Mouse (Mus musculus) 416B (cell line): ENCODE results near the gene Aatf.

Source experiments
- DNase-seq: peaks from one replicate; pipeline ENCODE4 v3.0.0; 2011; ENCODE audit warnings: low read depth

Aatf gene

DNA sequence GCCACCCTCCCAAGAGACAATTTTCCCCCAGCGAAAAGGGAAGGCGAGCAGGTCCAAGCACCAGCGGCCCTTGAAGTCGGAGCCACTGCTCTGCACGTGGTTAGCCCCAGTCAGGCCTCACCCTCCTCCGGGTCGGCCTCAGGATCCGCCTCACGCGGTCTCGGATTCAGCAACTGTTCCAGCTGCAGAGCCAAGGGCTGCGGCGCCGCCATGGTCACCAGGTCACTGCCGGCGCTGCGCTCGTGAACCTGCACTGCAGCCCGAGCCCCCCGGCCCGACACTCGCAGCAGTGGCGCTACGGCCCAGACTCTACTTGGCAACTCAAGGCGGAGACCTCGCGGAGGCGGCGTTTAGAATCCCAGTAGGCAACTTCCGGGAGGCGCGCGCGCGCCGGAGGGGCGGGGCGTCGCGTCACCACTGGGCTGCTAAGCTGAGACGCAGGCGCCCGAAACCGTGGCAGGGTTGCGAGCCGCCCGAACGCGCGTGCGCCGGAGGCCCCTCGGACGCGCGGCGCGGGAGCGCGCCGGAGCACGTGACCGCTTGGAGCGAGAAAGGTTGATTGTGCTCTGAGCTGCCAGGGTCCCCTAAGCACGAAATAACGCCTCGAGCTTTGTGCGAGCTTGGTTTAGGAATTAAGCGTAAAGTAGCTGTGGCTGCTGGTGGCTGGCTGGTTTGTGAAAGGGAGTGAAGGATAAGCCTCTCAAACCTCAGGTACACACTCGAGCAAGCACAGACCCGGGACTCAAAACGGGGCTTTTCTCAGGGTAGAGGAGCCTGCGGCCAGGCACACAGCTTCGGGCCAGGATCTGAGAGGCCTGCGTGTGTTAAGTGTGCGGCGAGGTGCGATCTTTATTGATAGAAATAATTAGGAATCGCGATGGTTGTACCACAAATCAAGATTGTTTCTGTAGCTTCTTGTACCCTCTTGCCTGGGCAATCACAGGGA is at the start of gene Aatf:
Gene Aatf (minus strand): TSS at position 352 of the 946 bp plus-strand sequence.
- peak; percentile 97 for DNase-seq

DNA sequence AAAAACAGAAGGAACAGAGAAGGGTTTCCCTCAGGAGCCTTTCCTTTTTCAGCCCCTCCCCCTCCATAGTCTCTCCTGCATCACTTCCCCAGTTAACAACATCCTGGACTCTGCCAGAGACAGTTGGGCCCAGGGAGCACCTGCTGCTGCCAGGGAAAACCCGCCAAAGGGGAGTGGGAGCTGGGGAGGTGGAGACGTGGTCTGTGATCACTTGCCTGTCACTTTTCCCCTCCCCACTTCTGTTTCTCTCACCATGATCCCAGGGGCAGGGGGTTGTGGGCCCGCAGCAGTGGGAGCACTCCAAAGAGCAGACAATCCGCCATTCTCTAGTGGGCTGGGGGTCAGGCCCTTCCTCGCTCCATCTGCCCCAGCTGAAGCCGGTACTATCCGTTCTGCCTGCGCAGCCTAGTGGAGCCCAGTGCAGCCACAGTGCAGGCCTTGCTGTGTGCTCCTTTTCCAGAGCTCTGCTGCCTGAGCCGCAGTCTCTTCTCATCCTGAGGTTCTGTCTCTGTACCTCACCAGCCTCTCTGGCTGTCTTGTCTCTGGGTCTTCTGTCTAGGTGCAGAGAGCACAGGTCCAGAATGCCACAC is 49.5 kb upstream of the Aatf start:
- no peak for DNase-seq

DNA sequence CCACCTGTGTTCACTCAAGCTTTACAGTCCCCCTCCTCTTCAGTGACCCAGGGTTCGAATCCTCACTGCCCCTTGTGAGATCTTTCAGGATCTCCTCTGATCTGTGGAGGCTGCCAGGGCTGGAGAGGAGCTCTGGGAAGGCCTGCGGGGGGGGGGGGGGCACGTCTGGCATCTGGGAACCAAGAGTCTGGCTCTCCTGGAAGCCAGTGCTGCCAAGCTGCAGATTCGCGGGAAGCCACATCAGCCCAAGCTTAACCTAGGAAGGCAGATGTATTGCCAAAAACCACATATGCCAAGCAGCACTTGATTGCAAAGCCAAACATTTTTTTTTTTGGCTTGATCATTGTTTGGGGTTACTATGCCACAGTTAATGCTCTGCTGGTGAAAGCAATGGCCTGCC is 48.2 kb upstream of the Aatf start:
- no peak for DNase-seq

DNA sequence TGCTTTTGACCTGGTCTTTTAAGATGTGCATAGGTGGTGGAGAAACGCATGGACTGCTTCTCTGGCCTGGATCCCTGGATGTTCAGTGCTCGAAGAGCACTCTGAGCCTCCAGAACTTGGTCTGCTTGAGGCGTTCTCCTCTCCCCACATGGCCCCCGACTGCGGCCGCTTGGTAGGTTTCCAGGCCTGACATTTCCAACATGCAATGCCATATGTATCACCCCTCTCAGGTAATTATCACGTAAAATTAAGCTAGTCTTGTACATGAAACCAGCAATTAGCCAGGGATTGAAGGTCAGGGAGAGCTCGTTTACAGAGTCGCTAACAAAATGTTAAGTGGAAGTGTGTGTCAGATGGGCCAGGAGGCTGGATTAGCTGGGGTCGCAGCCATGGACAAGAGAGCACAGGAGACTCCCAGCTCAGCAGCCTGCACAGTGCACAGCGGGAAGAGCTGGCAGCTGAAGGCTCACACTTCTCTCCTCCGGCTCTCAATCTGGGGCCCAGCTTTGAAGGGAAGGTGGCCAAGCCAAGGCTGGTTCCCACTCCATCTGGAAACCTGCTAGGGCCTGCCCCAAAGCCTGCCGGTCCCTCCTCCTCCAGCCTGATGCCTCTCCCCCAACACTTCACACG is 40.6 kb upstream of the Aatf start:
- DNase-seq: no peak

DNA sequence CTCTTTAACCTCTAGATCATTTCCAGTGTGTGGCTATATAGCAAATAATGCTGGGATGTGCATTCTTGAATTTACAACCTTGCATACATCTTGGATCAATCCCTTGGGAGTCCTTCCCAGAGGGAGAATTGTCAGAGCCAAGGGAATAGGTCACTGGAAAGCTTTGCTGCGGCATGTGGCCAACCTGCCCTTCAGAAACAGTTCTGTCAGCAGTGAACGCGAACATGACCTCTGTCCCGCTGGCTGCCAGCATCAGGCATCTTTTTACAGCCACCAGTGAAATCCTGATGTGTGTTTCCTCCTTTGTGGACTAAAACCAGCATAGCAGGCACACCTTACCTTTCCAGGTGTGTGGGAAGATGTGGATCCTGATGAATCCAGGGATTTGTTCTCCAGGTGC is 38.0 kb upstream of the Aatf start:
- no peak for DNase-seq

DNA sequence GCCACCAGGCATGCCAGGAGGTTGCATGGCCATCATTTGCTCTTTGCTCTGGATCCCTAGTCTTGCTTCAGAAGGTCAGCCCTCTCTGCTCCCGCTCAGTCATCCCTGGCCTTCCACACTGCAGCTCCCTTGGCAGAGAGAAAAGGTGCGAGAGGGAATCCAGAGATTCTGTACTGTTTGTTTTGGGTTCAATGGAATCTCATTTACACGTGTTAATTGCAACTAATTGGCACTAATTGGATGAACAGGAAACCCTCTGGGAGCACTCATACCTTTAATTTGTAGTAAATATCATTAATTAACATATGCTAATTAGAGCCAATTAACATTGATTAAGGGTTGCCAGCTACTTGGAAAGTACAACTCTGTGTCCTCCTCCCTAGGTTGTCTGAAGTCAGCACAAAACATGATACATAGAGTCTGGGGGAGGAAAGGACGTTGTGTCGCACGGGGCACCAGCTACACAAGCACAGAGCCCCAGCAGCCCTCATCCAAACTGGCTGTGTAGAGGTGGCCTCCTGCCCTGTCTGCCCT is 36.0 kb upstream of the Aatf start:
- DNase-seq: no peak

DNA sequence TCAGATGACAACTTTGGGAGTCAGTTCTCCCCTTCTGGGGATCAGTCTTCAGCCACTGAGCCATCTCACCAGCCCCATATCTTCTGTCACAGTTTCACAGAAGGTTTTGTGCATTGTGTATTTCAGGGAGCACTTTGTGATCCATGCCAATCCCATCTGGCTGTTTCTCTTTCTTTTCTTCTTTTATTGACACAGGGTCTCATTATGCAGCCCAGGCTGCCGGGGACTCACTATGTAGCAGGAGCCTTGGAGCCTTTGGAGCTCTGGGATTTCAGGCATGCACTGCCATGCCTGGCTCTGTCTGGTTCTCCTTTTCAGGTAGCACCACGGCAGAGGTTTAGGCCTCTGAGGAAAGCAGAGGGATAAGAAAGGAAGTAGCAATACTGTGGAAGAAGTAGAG is 35.0 kb upstream of the Aatf start:
- DNase-seq: no peak

DNA sequence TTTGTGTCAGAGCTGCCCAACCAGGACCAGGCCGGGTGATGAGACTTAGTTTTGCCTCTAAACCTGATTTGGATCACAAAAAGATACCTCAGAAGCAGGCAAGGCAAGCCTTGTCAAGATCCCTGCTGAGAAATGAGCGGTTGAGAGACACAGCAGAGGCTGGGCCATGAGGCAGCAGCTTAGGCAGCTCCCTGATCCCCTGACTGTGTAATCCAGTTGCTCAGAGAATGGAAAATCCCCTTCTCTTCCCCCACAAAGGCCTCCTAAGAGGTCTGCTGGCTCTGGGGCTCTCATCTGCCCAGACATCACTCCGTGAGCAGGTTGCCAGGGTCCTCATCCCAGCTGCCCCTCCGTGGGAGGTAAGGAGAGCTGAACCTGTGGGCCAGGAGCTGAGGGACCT is 26.7 kb upstream of the Aatf start:
- DNase-seq: no peak

DNA sequence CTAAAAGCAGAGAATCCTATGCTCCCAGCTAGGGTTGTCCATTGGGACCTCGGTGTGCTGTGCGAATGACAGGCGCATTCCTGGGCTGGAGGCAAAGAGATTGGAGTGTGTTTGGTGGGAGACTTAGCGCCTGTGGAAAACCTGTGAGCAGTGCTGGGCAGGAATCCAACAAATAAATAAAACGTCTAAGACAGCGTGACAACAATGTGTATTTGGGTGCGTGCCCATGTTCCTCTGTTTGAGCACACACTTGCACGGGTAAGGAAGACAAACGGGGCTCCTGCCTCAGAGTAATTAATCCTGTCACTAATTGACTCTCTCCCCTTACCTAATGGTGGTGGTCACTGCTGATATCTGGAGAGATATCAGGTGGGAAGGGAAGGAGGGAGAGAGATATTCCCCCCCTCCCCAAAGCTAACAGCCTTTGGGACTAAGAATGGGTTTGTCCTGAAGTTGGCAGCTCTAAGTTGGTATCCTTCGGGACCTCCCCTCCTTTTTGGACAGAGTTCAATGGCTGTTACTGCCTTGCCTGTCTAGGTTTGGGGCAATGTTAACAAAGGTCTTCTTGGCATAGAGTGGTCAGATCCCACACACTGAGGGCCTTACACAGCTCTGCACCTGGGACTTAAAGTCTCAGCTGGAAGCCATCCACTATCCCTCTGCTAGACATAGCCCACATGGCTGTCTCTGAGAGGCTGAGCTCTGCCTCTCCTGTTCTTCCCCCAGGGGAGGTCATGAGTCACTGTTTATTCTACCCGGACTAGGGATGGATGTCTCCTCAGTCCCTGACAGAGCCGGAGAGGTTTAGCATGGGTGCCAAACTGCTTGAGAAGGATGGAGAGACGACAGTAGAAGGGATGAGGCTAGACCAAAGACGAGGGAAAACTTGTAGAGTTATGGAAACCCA is 16.7 kb upstream of the Aatf start:
- DNase-seq: no peak

DNA sequence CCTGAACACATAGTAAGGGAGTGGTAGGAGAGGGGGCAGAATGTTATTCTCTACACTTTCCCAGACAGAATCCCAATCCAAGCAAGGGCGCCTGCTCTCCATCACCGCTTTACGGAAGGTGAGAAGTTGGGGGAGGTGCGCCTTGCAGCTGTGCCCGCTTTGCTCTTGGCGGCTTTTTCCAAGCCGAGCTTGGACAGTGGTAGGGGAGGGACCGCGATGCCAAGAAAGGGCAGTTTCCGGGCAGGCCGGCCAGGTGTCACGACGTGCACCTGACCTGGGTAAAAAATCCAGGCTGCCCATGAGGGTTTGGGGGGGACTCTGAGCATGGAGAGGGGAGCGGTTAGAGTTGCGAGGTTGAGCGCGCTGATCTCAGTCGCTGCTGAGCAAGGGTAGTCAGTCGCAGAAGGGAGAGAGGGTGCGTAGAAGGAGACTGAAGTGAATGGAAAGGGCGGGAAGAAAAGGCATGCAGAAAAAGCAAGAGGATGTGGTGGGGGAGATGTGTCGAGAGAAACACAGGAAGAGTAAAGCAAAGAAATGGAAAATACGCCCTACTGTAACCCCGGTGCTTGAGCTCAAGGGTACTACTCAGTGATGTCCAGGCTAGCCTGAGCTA is 15.9 kb upstream of the Aatf start:
- no peak for DNase-seq

DNA sequence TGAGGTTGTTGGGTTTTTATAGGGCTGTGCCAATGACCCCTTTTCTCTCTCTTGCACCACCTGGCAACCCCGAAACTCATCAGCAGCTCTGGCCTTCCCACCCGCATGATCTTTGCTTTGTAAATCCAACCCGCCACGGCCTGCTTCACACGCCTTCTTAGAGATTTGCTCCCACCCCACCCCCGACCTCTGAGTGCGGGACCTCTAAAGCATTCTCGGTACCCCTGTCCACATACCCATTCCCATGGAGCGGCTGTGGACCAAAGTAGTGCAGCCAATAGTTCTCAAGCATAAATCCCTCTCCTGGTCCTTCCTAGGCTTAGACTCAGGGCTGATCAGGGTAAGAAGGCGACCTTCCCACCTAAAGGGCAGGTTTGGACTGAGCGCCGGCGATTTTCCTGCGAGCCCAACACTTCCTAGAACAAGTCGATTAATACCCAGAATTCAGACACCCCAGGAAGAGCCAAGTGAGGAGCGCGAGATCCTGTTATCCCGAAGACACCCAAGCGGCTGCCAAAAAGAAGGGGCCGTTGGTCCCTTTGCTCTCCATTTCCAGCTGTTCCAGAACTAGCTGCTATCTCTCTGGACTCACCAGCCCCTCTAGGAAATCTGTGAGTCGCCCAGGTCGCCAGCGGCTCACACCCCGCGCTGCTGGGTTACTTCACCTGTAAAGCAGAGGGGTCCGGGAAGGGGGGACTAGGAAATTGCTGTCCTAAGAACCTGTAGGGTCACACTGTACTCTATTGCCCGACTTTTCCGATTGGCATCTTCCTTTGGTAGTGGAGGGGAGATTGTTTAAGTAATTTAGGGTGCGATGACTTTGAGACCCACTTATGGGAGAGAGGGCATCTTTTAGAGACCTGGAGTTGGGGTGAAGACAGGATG is 13.9 kb upstream of the Aatf start:
- DNase-seq: no peak

DNA sequence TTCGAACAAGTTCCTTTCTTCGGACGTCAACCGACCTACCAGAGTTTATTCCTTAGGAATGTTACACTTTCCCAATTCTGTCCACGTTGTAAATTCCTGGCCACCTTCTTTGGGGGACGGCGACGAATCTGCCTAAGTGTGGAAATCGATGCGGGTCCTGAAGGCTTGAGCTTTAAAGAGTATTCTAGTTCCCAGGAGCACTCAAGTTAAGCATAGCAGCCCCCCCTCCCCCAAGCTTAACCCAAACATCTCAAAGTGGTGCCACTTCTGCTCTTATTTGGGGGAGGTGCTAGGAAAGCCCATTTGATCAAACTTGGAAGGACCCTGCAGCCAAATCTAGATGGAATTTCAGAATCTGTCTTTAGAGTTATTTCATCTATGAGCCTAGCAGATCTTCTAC is 13.1 kb upstream of the Aatf start:
- DNase-seq: no peak

DNA sequence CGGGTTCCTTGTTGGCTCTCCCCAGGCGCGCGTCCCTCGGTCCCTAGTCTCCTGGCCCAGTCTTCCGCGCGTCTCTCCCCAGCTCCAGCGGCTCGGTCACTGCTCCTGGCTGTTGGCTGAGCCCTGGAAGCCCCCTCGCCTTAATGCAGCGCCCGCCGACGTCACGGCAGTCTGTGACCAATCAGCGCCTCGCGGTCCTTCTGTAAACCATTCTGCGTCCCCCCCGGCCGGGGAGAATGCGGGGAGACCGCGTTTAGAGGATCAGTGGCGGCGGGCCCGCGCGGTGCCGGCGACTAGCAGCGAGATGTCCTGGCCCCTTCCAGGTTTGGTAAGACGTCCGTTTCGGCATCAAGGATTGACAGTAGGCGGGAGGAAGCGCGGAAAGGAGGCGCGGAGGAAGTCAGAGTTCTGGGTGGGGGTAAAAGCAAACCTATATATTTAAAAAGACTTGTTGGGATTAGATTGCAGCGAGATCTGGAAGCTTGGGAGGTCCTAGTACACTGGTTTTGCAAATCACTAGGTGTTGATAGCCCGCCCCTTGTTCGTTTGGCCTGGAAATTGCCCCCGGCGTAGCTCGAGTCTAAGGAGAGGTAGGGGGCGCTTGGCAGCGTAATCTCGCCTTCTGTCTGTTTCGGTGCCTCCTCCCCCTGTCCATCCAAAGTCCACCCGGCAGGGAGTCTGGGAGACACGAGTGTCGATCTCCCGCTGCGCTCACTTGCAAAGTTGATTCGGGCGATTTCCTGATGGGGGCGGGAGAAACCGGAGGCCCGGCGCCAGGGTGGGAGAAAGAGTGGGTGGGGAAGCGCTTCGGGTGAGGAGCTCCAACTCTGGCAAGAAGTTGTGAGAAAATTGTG is 12.3 kb upstream of the Aatf start, which contains the start of gene Lhx1:
Gene Lhx1 (minus strand): TSS at position 115 of the 854 bp plus-strand sequence.
- DNase-seq: no peak

DNA sequence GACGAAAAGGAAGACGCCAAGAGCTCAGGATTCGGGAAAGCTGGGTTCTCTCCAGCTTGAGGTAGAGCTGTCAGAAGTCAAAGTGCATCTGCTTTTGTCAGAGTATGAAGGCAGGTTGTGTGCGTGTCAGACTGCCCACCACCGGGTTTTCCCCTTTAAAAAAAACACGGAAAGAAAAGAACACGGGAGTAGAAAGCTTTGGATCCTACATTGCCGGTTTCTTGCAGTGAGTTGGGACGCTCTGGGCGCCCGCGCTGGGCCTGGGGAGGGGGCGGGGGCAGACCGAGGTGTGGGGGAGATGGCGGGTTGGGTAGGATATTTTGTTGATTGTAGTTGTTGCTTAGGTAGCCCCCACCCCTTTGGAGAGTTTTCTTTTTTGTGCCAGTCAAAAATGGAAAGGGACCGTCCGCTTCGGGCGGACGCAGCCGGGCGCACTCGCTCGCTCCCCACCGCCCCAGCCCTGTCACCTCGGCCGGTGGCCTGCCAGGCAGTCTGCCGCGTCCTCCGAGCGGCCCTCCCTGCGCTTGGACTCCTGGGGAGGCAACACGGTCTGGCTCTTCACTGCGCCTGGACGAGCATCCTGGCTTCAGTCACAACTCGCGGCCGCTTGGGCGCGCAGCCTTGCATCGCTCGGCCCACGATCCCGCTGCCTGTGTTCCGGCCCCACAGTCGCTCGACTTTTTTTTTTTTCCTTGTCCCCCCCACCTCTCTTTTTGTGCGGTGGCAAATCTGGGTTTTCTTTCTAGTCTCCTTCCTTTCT is 11.4 kb upstream of the Aatf start:
- DNase-seq: no peak

DNA sequence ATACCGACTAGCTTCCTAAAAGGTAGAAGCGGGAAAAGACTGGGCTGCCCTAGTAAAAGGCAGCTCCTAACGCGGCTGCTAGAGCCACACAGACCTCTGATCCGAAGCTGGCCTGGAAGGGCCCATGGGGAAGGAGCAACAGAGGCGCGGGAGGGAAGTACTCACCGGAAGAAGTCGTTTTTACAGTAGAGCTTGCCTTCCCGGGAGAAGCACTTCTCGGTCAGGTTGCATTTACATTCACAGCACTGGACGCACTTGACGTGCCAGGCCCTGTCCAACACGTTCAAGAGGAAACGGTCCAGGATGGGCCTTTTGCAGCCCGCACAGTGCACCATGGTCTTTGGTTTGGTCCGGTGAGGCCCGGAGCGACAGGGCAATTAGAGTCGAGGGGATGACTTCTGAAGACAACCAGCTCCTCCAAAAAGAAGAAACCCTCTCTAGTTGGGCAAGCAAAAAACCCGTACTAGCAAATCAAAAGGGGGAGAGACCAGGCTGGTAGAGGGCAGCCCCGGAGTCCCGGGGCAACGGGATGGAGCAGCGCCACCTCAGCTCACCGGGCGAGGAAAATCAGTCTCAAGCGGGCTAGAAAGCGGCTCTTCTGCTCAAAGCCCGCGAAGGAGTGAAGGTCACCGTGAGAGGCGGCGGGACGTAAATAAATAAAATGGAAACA is 10.7 kb upstream of the Aatf start:
- DNase-seq: no peak

DNA sequence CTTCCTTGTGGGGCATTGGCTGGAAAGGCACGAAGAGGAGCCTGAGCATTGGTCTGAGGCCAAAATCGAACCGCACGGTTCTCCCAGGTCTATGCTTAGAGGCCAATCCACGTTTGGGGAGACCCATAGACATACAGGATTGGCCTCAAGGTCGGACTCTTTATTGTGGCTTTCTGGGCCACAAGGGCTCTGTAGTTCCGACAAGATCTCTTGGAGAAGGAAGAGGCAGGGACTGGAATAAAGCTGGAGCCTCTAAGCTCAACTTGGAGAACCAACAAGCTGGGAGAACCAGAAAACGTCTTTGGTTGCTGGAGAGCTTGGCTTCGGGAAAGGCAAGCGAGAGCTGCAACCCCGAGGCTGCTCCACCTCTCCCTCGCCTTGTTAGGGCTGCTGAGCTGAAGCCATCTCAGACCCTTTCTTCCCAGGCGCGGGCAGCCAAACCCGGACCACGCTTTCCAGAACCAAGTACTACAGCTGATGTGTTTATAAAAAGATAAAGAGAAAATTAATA is 10.1 kb upstream of the Aatf start:
- DNase-seq: no peak

DNA sequence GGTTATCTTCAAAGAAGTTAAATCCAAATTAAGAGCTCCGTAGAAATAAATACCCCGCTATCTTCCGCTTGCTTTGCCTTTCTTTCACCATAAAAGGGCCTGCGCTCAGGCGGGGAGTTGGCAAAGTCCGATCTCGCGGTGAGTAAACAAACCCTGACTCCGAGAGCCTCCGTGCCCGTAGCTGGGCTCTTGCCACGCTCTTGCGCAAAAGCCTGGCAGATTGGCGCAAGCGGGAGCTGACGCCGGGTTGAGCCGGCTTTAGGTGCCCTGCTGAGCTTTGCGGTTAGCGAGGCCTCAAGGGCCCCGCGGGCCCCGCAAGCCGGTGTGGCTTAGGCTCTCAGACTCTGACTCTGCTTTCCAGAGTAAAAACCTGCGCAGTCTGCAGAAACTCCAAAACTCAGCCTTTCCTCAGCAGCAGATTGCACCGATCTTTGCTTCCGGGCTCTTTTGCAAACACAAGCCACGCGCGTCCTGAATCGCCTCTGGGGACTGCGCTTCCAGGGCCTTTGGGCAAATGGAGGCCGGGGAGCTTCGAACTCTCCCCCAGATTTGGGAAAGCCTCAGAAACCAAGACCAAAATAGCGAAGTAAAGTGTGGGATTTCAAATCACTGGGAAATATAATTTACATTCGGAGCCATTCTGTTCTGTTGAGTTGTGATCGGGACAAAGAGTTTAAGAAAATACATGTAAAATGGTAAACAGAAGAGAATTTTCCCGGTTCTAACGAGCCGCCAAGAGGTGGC is 9.4 kb upstream of the Aatf start:
- no peak for DNase-seq
